ENCODE assay signal across 14 mouse cellular contexts in the genomic region with DNA sequence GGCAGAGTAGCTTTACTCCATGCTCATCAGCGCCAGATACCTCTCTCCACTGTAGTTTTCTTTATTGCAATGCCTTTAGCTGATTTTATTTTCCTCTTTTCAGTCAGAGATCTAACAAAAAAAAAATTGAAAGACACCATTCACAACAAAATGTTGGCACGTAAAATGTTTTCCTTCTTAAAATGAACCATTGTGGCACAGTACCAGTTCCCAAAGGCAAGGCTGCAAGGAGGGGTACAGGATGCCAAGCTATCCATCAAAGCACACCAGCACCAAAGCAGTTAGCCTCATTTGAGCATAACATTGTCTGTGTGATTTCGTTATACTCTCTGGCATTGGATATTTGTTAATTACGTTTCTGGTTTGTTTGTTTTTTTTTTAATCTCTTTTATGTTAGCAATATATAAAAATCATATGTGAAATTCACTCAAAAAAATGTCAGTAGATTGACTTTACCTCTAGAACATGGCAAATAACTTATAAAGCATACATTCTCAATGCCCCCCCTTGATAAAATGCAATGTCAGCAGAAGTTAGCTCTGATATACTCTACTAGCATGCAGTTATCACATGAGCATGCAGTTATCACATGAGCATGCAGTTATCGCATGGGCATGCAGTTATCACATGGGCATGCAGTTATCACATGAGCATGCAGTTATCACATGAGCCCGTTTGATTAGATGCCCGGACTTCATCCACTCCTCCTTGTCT.
"Had no signal": no experiment of that assay in that cellular context is flagged by ENCODE, and none has a peak within 500 bp of the region (broad histone marks: within the 10 kb centered on the region; RNA-seq: fewer than 3 reads in every experiment).

No protein-coding gene starts in this region.

- H3K36me3 ChIP-seq: limb, embryonic 15.5 days had no signal

- H3K27me3 ChIP-seq: limb, embryonic 15.5 days had no signal

- ATAC-seq: liver, postnatal 0 days; lung, postnatal 0 days had no signal

- H3K9me3 ChIP-seq: limb, embryonic 15.5 days had no signal

- H3K27ac ChIP-seq: kidney, postnatal 0 days; limb, embryonic 15.5 days; liver, embryonic 14.5 days; macrophage; stomach, postnatal 0 days had no signal

- H3K4me3 ChIP-seq: limb, embryonic 15.5 days had no signal

- DNase-seq: kidney, adult 2 months; kidney, postnatal 4 days; liver, postnatal 0 days; lung, embryonic 14.5 days; midbrain, embryonic 14.5 days; thymus, adult 2 months; thymus, postnatal 14 days; thymus, postnatal 4 days had no signal
